ENCODE assay signal across 8 mouse cellular contexts in genomic region chr11:115708209-115708876, GRCm38 (mm10). TPM values are rescaled to one million over a fixed set of nuclear protein-coding genes. Genes with fewer than 3 reads are reported as not detected.
DNase-seq lines count a peak whose midpoint lies in the region; ATAC-seq lines count a peak whose summit lies in the region.

TSS of gene Grb2 (minus strand) at chr11:115708597.

- intact Hi-C loops in gastrocnemius, postnatal 14 days (cut with DNase I; ENCODE audit: low total_unique reads): no loop called here
- intact Hi-C loops in left cerebral cortex, postnatal 10 days (cut with DNase I): no loop called here

- DNase-seq in adrenal gland, adult (ENCODE audit: inconsistent age in 2 of 2, low spot score in 1 of 2): peak; percentile 99 to 100
- DNase-seq in embryo, embryonic 10.5 days (ENCODE audit: low spot score): peak; percentile 96
- DNase-seq in gastrocnemius, postnatal 14 days: peak; percentile 99
- peak; percentile 97 to 98 for DNase-seq in left cerebral cortex, postnatal 10 days (ENCODE audit: extremely low spot score in 1 of 2, low spot score in 2 of 2)
- peak; percentile 97 for DNase-seq in right cerebral cortex, postnatal 25 days
- DNase-seq in urinary bladder, postnatal 4 days (ENCODE audit: low spot score in 2 of 2): peak; percentile 97 to 98

- ATAC-seq in inflammation-experienced regulatory T-cells, adult 6 months: peak; percentile 67
- ATAC-seq in megakaryocyte-erythroid progenitor cell, adult 5-6 weeks (replicated peaks; ENCODE audit: low FRiP score, low TSS enrichment, poor library complexity, severe bottlenecking): peak; percentile 81

RNA-seq across cellular contexts. Expression of gene Grb2, which starts in this region (rescaled TPM):
- 10 to 100 TPM; 76.5 to 93.9 TPM for total RNA-seq in gastrocnemius, postnatal 14 days (2021)
- 10 to 100 TPM; 31.7 to 35.5 (median 33.8) TPM for polyA plus RNA-seq in inflammation-experienced regulatory T-cells, adult 6 months (2017; shearing (Covaris generic))
- total RNA-seq in left cerebral cortex, postnatal 10 days (2021): 100 to 1,000 TPM; 183 to 193 TPM
- total RNA-seq in megakaryocyte-erythroid progenitor cell, adult 5-6 weeks (2014; fragmentation: Nextera tagmentation): 70.1 and 74.4 TPM in 2 replicates
- 40.7 and 73.1 TPM in 2 replicates for total RNA-seq in megakaryocyte-erythroid progenitor cell, adult 5-6 weeks (2017)

Comparison
In these comparisons a context has a peak if more than half of its experiments do, and no peak if none do; other contexts are left out.
1. Peak in every context shown above with its lines: DNase-seq and ATAC-seq.